Mouse (Mus musculus) CD8-positive naive resting alpha-beta T cell, adult 57 days (primary cell): ENCODE data around the gene Catip. TPM values are rescaled to one million over a fixed set of nuclear protein-coding genes. Genes with fewer than 3 reads are reported as not detected.

Source experiments
- total RNA-seq: library from RNA; stranded (reverse); gene quantifications from one replicate; pipeline ENCODE4 v1.2.4, GENCODE M21; 2023

The Catip gene
- total RNA-seq, result not detected

GRCm38 (mm10) chr1:74361812-74362211, at the start of gene Catip:
Catip (plus strand) TSS chr1:74362108.

GRCm38 (mm10) chr1:74374980-74375379, 13.1 kb downstream of the Catip start, which contains the start of gene Slc11a1:
Slc11a1 (plus strand) TSS chr1:74375195.

GRCm38 (mm10) chr1:74390924-74391748, 29.2 kb downstream of the Catip start, which contains the start of gene Ctdsp1:
Ctdsp1 (plus strand) TSS chr1:74391509.

GRCm38 (mm10) chr1:74408589-74409504, 46.9 kb downstream of the Catip start, which contains the start of gene Vil1:
Vil1 (plus strand) TSS chr1:74409376.

Other genes with a start within 250 kb of the Catip start
- gene Tns1, start 237.7 kb upstream of the Catip start, total RNA-seq, result 28.5 TPM
- gene Rufy4, start 236.6 kb upstream of the Catip start, total RNA-seq, result 1.3 TPM
- 1.4 TPM for gene Cxcr2, start 208.1 kb upstream of the Catip start, total RNA-seq
- gene Cxcr1, start 167.5 kb upstream of the Catip start, total RNA-seq, result not detected
- 357 TPM for gene Arpc2, start 126.0 kb upstream of the Catip start, total RNA-seq
- 0.98 TPM for gene Gpbar1, start 83.6 kb upstream of the Catip start, total RNA-seq
- 139 TPM for gene Aamp, start 77.4 kb upstream of the Catip start, total RNA-seq
- gene Pnkd, start 77.2 kb upstream of the Catip start, total RNA-seq, result 25.7 TPM
- 1.4 TPM for gene Tmbim1, start 56.5 kb upstream of the Catip start, total RNA-seq
- 2.9 TPM for gene Slc11a1, start 13.1 kb downstream of the Catip start, total RNA-seq
- 104 TPM for gene Ctdsp1, start 29.4 kb downstream of the Catip start, total RNA-seq
- gene Vil1, start 47.3 kb downstream of the Catip start, total RNA-seq, result 2.4 TPM
- gene Cnot9, start 143.9 kb downstream of the Catip start, total RNA-seq, result 32.7 TPM
- 0.37 TPM for gene Plcd4, start 180.8 kb downstream of the Catip start, total RNA-seq
- 27.3 TPM for gene Usp37, start 182.2 kb downstream of the Catip start, total RNA-seq
- gene Zfp142, start 226.1 kb downstream of the Catip start, total RNA-seq, result 46.5 TPM
- gene Bcs1l, start 226.2 kb downstream of the Catip start, total RNA-seq, result 10.9 TPM
- 51.3 TPM for gene Rnf25, start 239.3 kb downstream of the Catip start, total RNA-seq
- gene Stk36, start 239.3 kb downstream of the Catip start, total RNA-seq, result not detected